Mouse (Mus musculus) cerebellum, adult 9-11 months (tissue): ENCODE data around the gene 4930404H24Rik.

ENCODE experiments used
- DNase-seq: peaks from one replicate; pipeline ENCODE4 v3.0.0; 2022

Gene 4930404H24Rik

DNA sequence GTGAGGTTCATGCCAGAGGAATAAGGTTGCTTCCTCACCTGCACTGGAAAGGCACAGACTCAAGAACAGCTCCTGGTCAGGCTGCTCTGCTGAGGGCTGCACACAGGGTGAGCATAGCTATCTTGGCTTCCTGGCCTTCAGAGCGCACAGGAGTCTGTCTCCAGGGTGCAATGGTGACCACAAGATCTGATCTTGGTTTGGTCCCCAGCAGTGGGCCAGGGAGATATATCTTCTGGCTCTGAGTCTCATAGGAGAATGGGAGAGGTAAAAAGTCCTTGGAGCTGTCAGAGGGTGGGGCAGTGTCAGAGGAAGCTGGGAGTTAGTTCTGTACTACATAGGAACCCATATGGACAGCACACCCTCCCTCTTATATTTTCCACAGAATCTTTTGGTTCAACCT is 13.1 kb upstream of the 4930404H24Rik start:
- DNase-seq, result no peak

GRCm38 (mm10) chr2:153481108-153481860 is 11.3 kb upstream of the 4930404H24Rik start:
- peak; percentile 53 for DNase-seq

GRCm38 (mm10) chr2:153481861-153482120 is 10.8 kb upstream of the 4930404H24Rik start:
- no peak for DNase-seq

- DNase-seq, result peak; percentile 82
These were observed 9.2 kb upstream of the 4930404H24Rik start for GRCm38 (mm10) chr2:153483118-153483983.

- DNase-seq, result peak; percentile 53
These were observed 8.5 kb upstream of the 4930404H24Rik start for GRCm38 (mm10) chr2:153484071-153484470.

GRCm38 (mm10) chr2:153490116-153490515 is 2.5 kb upstream of the 4930404H24Rik start:
- DNase-seq, result peak; percentile 58

- DNase-seq, result peak; percentile 67
These were observed 1.6 kb upstream of the 4930404H24Rik start for GRCm38 (mm10) chr2:153490940-153491339.

DNA sequence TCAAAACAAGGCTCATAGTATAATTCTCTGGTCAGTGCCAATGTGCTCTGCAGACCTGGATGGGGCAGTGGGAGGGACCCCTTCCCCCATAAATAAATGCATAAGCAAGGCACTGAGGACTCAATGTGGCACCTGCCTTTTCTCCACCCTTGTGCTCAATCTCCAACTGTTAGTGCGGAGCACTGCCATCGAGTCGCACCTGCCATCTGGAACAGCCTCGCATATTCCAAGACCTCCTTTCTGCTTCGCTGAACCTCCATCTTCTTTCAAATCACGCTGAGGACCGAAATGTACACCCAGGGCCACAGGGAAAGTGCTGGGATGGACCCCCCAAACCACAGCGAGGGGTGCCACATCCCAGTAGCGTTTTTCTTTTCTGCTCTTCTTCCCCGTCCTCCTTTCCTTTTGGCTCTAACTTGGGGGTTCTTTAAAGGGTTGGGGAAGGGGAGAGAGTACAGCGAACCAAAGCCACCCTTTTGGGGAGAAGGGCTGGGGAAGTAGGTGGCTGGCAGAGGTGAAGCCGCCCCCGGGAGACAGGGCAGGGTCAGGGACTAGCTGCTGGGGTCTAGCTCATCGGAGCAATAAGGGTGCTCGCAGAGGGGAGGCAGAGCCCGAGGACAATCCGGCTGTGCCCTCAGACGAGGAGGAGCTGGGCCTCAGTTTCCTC is 945 bp upstream of the 4930404H24Rik start:
- peak; percentile 87 for DNase-seq

GRCm38 (mm10) chr2:153492179-153492517 is 442 bp upstream of the 4930404H24Rik start:
- peak; percentile 82 for DNase-seq

- no peak for DNase-seq
These were observed 772 bp downstream of the 4930404H24Rik start for GRCm38 (mm10) chr2:153493393-153493731.

DNA sequence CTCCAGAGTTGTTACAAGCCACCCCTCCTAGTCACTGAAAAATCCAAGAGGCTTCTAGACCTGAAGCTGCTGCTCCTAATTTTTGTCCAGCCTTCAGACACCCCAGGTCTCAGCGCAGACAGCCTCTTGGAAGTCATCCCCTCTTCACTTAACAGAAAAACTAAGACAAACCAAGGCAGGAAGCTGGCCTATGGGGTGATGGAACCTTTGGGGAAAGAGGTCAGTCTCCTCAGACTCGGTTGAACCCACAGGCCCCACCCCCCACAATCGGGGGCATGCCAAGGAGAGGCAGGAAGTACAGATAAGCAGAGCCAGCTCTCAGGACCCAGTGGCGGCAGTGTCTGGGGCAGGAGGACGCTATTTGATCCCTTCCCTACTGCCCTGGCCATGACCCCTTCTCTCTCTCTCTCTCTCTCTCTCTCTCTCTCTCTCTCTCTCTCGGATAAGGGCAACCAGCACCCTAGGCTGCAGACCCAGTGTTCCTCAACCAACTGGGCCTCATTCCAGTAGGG is 1.2 kb downstream of the 4930404H24Rik start:
- DNase-seq, result peak; percentile 77

GRCm38 (mm10) chr2:153494293-153494811 is 1.8 kb downstream of the 4930404H24Rik start:
- peak; percentile 86 for DNase-seq

DNA sequence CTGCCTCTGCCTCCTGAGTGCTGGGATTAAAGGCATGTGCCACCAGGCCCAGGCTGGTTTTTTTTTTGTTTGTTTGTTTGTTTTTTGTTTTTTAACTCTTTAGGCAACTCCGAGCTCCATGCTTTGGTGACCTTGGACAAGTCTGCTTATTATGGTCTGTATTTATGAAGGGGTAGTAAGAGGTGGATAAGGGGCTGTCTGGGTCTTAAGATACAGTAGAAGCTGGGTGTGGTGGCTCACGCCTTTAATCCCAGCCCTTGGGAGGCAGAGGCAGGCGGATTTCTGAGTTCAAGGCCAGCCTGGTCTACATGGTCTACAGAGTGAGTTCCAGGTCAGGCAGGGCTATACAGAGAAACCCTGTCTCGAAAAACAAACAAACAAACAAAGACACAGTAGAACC is 2.8 kb downstream of the 4930404H24Rik start:
- DNase-seq, result peak; percentile 30

DNA sequence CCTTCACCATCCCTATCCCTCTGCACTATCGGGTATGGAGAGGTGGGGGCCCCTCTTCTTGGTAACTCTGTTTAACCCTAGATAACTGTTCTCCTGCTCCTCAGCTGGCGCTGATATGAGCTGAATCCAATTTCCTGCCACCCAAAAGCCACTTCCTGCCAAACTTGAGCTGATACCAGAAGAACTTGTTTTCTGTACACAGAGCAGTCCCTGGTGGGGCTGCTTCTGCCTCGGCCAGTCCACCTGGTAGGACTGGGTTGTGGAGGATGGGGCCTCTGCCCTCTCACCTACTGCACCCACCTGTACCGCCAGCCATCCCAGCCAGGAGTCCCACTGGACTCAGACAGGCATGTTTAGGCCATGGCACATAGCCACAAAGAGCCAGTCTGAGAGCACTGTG is 3.2 kb downstream of the 4930404H24Rik start:
- DNase-seq, result peak; percentile 73

- peak; percentile 67 for DNase-seq
These were observed 3.7 kb downstream of the 4930404H24Rik start for GRCm38 (mm10) chr2:153496301-153496700.

- peak; percentile 90 for DNase-seq
These were observed 4.3 kb downstream of the 4930404H24Rik start for GRCm38 (mm10) chr2:153496898-153497297.

- no peak for DNase-seq
These were observed 6.6 kb downstream of the 4930404H24Rik start for GRCm38 (mm10) chr2:153499154-153499553.

DNA sequence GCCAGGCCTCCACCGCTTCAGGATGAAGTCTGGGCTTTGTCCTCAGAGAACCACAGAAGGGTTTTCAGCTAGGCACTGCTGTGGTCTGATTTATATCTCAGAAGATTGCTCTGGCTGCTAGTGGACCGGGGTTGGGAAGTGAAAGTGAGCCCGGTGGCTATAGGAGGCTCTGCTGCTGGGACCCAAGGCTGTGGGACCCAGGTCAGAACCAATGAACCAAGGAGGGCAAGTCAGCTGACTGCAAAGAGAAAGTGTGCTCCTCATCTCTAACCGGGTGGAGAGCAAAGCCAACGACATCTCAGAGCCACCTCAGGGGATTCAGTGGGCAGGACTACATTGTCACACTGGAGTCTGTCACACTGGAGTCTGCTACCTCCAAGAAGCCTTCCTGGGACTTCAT is 13.8 kb downstream of the 4930404H24Rik start:
- no peak for DNase-seq

GRCm38 (mm10) chr2:153507969-153508368 is 15.4 kb downstream of the 4930404H24Rik start:
- no peak for DNase-seq

GRCm38 (mm10) chr2:153508405-153508804 is 15.8 kb downstream of the 4930404H24Rik start:
- peak; percentile 69 for DNase-seq

DNA sequence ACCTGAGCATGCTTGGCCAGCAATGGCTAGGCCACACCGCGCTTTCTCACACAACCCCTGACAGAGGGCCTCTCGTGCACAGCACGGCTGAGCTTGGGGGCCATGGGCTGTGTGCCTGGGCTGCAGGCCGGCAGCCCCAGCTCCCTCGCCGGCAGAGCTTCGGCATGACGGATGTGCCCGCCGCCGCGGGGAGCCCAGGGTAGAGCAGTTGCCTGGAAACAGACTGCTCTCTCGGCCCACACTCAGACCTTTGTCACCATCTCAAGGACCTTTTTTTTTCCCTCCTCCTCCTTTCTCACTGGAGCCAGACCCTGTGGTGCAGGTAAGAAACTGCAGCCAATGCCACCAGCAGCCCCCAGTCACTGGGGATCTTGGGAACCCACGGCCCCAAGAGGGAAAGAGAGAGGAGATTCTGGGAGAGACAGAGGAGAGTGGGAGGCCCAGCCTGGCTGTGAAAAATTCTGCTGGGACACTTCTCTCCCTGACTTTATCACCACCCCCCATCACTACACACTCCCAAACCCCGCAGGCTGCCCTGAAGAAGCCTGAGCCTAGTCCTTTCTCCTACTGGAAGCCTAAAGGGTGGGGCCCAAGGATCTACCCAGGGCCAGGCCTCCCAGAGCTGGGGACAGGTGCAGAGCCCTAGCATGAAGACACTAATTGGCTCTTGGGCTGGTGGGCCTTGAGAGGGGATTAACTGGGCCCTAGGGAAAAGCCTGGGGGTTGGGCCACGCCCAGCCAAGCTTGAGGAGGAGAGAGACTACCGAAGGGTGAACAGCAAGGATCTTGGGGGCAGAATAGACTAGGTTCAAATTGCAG is 16.8 kb downstream of the 4930404H24Rik start:
- DNase-seq, result peak; percentile 80

DNA sequence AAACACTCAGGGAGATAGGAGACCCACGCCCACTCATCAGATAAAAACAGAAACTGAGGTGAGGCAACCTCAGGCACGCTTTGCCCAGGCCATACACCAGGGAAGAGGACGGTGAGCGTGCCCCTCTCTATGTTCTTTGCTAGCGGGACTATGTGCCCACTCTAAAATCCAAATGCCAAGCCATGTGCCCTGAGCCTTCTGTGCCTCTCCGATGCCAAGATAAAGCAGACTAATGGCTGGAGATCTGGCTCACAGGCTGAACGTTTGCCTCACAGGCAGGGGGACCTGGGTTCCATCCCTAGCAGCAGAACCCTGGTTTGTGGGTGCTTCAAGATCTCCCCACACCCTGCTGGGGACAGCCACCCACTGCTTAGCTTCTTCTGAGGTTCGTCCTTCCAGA is 17.5 kb downstream of the 4930404H24Rik start:
- peak; percentile 80 for DNase-seq
